Mouse (Mus musculus) layer of hippocampus, adult 8-10 months (tissue): ENCODE results near the gene Rnf220. TPM values are rescaled to one million over a fixed set of nuclear protein-coding genes. Genes with fewer than 3 reads are reported as not detected.
A peak's percentile ranks its signal among the peaks of the same experiment; 100 is the strongest.

Experiments used
- DNase-seq, 2 experiments: peaks; one replicate each; pipeline ENCODE4 v3.0.0; 2022; ENCODE audit warnings: low spot score in 2 of 2
- total RNA-seq, 4 experiments: library from RNA; stranded (reverse); gene quantifications; 2 replicates each; pipeline ENCODE4 v1.2.4; 2022

Rnf220 gene
- total RNA-seq, 4 experiments from 2014 or later, result 171 to 184 (median 178) TPM

DNA sequence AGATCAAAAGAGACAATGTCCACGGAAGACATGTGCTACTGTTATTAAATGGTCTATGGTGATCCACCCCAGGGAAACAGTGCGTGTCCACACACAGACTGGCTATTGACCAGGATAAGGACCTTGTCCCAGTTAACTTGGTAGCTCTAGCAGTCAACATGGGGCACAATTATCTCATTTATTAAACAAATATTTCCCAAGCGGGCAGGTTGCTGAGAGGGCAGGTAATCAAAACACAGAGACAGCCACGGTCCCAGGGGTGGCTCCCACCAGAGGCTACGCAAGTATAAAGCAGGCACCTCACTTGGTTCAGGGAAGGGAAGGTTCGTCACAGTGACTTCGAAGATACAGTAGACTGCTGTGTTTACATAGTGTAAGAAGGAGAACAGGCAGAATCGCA, 153.5 kb downstream of the Rnf220 start:
- DNase-seq, result no peak

DNA sequence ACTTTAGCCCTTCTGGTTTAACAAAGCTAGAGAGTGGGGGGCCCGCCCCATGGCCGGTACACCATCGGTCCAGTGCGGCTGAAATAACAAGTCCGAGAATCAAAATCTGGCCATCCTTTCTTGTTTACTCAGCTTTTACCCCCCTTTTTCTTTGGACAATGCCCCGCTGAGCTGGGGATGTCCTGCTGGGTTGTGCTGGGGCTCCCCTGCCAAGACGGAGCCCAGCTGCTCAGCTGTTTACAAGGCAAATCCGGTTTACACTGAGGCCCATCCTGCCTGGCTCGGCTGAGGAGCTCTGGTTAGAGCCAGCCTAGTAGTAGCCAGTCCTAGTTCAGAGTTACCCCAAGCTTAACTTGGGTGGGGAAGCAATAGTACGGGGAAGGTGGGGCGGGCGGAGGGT, 154.1 kb downstream of the Rnf220 start:
- peak; percentile 9 to 14 for DNase-seq

DNA sequence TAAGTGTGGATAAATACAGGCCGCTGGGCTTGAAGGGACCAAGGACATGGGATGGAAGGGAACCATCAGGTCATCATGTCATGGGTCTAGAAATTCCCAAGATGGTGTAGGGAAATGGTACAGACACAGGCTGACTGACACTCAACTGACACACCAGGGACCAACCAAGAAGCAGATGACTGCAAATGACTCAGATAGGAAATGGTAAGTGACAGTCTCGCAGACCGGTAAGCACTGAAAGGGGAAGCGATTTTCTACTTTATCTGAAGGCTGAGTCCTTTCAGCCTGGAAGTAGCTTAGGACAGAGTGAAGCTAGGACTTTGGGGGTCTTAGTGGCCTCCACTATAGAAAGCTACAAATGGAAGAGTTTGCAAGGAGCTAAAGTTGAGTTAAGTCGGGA, 155.6 kb downstream of the Rnf220 start:
- DNase-seq, result no peak

DNA sequence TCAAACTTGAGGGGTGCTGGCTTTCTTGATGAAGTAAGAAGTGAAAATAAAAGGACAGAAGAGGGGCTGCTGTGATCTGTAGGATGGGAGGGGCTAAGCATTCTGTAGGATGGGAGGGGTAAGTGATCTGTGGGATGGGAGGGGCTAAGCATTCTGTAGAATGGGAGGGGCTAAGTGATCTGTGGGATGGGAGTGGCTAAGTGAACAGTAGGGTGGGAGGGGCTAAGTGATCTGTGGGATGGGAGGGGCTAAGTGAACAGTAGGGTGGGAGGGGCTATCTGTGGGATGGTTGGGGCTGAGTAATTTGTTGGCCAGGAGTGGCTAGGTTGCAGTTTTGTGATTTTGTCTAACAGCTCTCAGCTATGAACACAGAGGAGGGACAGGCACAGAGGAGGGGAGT, 157.1 kb downstream of the Rnf220 start:
- DNase-seq, result no peak

DNA sequence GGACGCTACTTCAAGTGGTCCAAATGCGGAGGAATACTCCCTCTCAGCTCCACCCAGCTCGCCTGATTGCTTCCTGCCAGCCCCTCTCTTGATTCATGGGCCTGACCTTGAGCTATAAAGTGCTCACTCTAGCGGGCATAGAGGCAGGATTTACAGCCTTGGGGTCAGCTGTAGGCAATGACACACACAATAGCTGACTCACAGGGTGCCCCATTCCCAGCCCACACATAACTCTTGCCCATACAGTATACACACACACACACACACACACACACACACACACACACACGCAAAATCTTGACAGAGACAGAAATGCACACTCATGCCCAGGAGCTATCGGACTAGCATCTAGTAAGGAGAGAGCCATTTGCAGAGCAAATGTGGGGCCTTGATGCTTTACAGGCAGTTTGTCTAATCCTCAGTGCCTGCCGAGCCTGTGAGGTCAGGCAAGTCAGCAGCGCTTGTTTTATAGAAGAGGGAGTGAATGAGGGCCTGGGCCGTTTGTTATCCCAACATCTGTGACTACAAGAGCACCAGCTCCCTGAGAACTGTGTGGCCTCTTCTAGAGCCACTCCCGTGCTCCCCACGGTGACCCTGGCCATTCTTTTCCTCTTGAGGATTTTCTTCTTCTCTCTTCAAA, 165.9 kb downstream of the Rnf220 start:
- no peak for DNase-seq

DNA sequence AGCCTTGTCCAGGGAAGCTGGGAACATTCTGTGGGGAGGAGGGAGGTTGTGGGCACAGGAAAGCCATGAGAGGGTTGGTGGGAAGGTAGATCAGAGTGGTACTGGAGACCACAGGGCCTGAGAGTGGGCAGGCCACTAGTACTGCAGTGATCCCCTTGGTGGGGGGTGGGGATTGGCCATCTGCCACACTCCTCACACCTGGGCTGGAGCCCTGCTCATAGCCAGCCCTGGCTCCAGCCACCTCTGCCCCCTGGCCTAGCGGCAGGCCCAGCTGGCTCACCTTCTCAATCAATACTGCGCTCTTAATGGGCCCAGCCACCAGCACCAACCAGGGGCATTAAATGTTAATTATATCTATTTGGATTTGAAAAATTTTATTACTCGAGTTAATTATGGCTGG, 166.7 kb downstream of the Rnf220 start:
- no peak for DNase-seq

DNA sequence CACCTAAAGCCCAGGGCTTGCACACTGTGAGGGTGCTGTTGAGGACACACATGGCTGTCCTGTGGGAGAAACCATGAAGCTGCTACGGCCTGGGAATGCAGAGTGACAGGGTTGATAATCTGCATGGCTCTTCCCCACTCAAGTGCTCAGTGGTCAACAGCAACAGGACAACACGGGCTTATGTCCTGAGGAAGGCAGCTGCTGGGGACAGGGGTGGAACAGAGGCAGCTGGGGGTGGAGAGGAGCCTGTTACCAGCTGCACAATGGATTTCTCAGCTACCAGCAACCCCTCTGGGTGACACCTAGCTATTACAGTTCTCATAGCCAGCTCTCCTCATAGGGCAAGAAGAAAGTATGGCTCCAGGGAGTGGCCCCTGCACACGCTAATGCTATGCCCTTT, 169.9 kb downstream of the Rnf220 start:
- no peak for DNase-seq

DNA sequence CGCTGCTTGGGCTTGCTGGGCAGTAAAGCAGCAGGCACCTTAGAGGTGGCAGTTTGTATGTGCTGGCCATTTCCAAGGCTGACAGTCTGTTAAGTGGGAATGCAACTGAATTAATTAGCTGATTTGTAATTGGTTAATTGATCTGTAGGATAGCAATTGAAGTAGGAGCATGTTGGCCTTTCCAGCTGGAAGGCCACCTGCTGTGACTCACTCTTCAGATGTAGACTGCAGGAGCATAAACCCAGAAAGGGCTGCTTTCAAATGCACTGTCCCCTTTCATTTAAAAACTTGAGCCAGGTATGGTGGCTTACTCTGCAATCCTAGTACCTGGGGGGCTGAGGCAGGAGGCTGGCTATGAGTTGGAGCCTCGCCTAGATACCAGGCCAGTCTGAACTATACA, 171.8 kb downstream of the Rnf220 start:
- DNase-seq, result no peak

DNA sequence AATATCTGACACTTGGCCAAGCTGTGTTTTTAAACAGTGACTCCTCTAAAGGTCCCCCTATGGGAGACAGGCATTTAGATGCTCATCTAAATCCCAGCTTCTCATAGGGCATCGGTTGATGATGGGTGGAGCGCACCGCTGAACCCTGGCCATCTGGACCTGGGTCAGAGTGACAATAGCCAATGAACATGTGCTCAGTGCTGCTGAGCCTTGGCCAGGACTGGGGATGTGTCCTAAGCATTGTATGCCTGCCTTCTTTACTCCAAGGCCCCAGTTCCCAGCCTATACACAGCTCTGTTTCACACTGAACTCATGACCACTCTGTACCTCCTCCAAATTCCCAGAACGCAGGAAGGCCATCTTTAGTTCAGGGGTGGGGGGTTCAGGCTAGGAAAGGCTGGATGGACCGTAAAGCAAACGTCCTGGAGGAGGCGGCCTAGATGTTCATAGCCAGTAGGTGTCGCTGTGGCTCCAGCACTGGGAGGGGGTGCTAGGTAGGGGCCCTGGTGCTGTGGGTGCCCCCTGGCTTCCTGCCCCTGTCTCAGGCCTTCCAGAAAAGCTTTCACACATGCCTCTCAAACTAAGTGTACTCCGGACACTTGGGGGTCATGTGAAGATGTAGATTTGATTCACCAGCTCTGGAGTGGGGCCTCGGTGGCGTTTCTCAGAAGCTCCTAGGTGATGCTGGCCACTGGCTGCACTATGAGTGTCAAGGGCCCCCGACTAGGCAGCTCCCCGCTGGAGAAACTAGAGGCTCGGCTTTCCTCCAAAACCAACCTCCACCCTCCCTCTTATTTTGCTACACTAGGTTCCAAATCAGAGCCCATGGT, 173.1 kb downstream of the Rnf220 start:
- DNase-seq, result peak; percentile 18 to 49

DNA sequence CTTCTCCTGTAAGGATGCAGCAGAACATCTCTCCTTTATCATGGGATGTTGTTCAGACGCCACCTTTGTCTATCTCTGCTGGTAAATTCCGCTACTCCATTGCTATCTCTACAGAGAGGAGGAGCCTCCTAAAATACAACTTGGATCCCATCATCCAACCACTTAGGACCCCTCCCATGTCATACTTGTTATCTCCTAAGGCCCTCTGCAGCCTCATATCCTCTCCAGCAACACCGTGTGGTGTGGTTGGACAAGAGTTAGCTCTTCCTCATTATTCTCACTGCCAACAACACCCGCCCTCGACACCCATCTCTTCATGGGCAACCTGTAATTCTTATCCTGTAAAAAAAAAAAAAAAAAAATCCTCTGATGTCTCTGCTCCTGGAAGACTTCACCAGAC, 175.8 kb downstream of the Rnf220 start:
- no peak for DNase-seq

DNA sequence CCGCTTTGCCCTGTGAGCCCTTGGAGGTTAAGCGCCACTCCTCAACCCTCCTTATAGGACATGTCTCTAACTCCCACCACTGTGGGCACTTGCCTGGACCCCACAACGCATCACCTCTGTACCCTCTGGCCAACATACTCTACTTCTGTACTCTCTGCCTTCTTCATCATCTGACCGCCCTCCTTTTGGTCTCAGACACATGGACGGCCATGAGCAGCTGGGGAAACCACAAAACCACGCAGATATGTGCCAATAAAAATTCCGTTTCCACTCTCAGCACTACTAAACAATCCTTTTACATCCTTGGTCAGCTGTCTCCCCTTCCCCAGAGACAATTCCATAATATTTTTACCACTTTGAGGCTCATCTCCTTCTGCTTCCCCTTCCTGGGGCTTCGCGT, 178.3 kb downstream of the Rnf220 start:
- no peak for DNase-seq

DNA sequence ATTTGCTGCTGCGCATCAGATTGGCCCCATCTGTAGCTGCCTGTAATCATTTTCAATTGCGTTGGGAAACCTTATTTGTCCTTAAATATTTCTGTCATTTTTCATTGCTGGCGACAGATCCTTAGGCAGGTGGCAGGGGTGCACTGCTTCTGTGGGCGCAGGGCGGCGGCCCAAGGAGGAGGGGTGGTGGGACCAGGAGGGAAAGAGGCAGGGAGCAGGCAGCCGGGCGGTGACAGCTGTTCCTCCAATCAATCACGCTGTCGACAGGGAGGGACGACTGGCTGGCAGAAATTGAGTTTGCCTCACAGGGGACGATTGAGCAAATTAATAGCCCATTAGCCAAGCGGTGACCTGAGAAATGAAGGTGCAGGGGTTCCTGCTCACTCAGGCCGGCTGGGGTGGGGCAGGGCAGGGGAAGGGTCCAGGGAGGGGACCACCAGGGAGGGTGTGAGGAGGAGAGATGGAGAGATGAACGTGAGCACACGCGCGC, 179.1 kb downstream of the Rnf220 start:
- DNase-seq, result peak; percentile 22 to 29

DNA sequence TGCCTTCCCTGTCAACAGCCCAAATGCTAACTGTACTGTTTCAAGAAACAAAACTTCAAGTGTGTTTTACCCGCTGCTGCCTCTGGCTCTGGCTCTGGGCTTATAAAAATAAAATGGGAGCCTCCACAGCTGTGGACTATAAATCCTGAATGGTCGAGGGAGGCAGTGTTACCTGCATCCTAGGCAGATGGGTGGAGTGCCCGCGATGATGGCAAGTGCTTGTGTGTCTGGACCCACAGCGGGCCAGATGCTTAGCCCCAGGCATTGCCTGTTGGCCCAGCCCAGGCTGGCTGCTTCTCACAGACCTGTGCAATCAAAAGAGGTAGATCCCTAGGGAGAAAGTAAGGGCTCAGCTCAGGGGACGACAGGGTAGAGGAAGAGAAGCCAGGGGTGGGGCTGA, 180.1 kb downstream of the Rnf220 start:
- DNase-seq, result no peak

DNA sequence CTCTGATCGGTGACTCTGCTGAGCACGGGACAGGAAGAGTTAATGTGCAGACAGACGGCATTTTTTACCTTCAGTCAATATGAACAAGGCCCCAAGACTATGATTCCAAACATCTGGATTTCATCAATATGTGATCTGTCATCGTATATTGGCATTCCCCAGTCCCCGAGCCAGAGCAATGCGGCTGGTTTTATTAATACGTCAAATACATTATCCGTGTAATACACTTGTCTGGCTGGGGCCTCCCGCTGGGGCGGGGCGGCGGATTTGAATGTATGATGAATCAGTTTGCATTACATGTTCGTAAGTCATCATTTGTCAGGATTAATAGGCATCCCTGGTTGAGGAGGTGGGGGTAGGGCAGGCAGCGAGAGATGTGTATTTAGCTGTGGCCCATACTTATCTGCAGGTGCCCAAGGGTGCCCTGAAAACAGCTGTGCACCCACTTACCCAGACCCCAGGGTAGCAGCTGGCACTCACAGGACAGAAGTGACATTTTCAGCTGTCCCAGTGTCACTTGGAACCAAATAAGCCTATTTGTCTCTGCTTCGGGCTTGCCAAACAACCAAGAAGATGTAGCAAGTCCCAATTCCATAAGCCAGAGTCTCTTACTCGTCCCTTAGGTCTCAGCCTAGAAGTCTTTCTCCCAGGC, 181.9 kb downstream of the Rnf220 start:
- DNase-seq, result no peak

DNA sequence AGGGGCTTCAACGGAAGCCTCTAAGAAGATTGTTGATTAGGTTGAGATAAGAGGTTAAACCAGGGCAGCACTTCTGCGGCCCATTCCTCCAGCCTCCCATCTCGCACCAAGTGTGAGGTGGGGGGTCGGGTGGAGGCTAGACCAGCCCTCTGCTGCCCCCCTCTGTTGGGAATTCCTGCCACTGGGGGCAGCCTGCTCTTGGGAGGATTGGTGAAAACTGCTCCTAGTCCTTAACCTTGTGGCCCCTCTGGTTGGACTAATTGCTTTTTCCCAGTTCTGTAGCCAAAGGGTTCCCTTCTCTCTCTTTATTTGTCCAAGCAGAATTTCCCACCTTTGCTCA, 183.8 kb downstream of the Rnf220 start:
- no peak for DNase-seq

DNA sequence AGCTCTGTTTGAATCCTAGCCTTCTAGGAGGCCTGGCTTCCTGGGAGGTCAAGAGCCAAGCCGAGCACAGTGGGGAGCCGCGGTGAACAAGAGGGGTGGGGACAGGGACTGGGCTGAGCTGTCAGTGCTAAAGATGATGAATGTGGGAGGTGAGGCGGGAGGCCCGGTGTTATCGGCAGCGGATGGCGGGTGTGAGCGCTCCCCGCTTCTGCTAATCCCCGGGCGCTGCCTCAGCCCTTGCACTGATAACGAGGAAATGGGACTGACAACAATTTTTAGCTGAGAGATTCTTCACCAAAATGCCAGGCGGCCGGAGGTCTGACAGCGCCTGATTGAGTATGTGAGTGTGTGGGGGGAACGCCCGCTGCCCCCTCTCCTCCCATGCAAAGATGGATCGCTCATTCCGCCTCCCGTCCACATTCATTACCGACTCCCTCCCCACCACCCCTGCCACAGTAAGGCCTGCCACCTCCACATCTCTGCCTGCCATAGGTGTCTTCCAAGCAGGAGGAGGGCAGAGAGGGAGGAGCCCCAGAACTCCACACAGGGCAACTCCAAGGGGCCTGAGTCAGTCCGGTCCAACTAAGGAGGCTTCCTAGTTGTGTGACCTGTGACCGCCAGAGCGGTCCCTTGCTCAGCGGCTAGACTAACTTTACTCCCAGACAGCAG, 184.3 kb downstream of the Rnf220 start:
- no peak for DNase-seq

DNA sequence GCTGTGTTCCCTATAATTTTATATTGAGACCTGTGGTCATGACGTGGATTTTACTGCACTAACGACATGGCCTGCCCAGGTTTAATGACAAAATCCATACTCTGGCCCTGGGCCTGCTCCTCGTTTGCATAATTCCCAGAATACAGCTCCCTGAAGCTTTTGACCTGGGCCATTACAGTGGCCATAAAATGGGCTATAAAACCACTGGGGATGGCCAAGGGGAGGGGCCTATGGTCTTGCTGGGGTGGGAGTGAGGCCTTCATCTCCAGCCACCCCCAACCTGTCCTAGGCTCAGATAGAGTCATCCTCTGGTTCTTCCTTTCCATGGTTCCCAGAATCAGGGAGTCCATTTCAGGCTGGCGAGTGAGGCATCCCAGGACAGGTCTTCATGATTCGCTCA, 185.0 kb downstream of the Rnf220 start:
- no peak for DNase-seq

DNA sequence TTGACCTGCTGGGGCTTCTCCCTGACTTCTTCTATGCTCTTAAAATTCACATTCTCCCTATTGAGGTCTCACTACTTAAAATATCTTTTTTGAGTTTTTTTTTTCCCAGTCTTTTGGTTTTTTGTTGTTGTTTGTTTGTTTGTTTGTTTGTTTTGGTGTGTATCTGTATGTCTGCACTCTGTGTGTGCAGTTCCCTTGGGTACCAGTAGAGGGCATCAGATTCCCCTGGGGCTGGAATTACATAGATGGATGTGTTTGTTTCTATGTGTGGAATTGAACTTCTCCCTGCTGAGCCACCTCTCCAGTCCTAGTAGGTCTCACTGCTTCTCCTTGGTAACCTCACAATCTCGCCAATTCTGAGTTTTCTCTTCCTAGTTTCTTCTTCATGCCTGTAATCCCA, 187.4 kb downstream of the Rnf220 start:
- no peak for DNase-seq

DNA sequence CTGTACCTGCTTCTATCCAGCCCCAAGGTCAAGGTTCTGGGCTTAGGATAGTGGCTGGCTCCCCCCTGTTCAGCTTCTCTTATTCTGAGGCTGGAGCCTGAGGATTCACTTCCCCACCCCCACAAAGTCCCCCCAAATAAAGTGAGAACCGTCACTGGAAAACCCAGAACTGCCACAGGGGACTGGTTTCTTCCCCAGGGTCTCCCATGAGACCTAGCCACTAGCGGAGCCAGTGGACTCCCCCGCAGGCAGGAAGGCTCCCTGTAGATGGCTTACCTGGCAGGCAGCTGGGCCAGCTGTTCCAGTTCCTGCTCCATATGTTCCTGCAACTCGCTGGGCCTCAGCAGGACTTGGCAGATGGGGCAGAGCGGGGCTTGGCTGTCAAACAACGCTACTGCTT, 189.6 kb downstream of the Rnf220 start:
- no peak for DNase-seq

DNA sequence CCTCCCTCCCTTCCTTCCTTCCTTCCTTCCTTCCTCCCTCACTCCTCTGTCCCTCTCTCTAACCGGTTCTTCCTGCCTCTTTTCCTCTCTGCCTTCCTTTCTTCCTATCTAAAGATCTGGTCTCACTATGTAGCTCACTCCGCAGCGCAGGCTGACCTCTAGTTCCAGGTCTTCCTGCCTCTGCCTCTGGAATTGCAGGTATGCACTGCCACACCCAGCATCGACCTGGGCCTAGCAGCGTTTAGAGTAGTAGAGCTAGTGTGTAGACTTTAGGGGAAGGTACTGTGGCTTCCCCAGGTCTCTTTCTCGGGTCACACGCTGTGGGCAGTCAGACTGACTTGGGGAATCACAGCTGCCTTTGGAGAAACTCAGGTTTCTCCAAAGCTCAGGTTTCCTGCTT, 191.4 kb downstream of the Rnf220 start:
- no peak for DNase-seq

DNA sequence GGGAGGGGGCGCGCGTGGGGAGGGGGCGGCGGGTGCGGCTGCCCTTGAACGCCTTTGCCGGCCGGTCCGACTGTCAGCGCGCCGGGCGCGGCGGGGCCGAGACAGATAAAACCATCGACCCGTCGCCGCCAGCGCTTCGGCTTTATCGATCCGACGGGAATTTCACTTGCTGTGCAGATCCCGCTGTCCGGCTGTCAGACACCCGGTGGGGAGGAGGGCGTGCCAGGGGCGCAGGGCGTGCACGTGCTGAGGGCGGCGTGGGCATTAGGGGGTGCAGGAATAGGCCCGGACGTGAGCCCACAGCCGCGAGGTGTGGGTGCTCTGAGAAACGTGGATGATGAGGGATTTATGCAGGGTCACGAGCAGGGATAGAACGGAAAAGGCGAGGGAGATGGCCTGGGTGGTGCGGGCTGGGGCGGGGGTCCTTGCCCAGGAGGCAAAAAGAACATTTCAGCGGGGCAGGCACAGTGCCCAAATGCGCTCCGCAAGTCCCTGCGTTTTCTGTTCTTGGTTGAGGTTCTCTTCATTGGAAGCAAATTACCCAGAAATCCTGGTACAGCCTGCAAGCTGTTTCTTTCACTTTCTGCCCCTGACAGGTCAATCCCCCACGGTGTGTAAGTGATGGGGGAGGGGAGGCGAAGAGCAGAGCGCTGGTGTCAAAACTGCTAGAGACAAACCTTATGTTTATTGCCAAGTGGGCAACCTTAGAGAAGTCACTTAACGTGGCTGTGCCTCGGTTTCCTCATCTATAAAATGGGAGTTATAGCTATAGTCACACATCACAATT, 192.4 kb downstream of the Rnf220 start:
- DNase-seq, result no peak
